20 mouse cellular contexts compared by ENCODE assay signal in the genomic region with DNA sequence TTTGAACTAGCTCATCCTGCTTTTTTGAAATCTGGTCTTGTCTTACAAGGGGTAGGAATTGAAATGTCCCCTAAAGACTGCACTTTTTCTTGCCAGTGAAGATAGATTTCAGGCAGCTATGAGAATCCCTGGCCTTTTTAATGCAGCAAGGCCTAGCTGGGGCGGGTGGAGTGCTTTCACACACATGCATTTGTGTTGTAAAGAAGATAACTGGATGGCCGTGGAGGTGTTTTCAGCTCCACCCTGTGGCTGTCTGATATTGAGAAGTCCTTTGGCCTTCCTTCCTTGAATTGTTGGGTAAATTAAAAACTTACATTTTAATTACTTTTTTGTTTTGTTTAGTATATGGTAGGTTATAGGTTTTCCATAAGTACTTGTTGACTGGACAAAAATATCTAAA. TPM values are rescaled to one million over a fixed set of nuclear protein-coding genes. Genes with fewer than 3 reads are reported as not detected.
A peak's percentile ranks its signal among the peaks of the same experiment; 100 is the strongest.
DNase-seq lines count a peak whose midpoint lies in the region; ATAC-seq and TF ChIP-seq lines count a peak whose summit lies in the region.
"Had no signal": no experiment of that assay in that cellular context is flagged by ENCODE, and none has a peak within 500 bp of the region (broad histone marks: within the 10 kb centered on the region; RNA-seq: fewer than 3 reads in every experiment).

No protein-coding gene starts in this region.

- no peaks in the 10 kb centered on the region for H3K27me3 ChIP-seq in intestine, postnatal 0 days (replicated peaks; ENCODE audit: control insufficient read depth, insufficient read depth, low read length)
- H3K27me3 ChIP-seq in intestine, embryonic 16.5 days (replicated peaks; ENCODE audit: control insufficient read depth, insufficient read depth, low read length), result no peaks in the 10 kb centered on the region
- no peaks in the 10 kb centered on the region for H3K27me3 ChIP-seq in liver, embryonic 15.5 days
- H3K27me3 ChIP-seq in forebrain, embryonic 14.5 days (replicated peaks; ENCODE audit: control insufficient read depth, insufficient read depth, low read length), result no peaks in the 10 kb centered on the region
- H3K27me3 ChIP-seq: heart, embryonic 12.5 days had no signal

- no peak for ATAC-seq in intestine, postnatal 0 days
- ATAC-seq in intestine, embryonic 16.5 days, result no peak
- ATAC-seq in liver, embryonic 15.5 days (ENCODE audit: insufficient read depth), result peak; percentile 73
- no peak for ATAC-seq in forebrain, embryonic 14.5 days
- ATAC-seq: midbrain, embryonic 13.5 days had no signal

- H3K36me3 ChIP-seq in intestine, postnatal 0 days (ENCODE audit: control insufficient read depth, insufficient read depth), result peaks cover 11% of the 10 kb centered on the region
- peaks cover 7% of the 10 kb centered on the region; the same call in 1 of the 2 replicates for H3K36me3 ChIP-seq in intestine, embryonic 16.5 days (ENCODE audit: control insufficient read depth, insufficient read depth, low read length)
- H3K36me3 ChIP-seq in liver, embryonic 15.5 days (replicated peaks), result peaks cover 45% of the 10 kb centered on the region
- no peaks in the 10 kb centered on the region for H3K36me3 ChIP-seq in forebrain, embryonic 14.5 days (ENCODE audit: control insufficient read depth, insufficient read depth, low read length)

- TF ChIP-seq CTCF in intestine, postnatal 0 days (IDR thresholded peaks at IDR 0.05; ENCODE audit: low read depth), result 0 out of 2 replicates have a peak, but pooled peaks have one; percentile 14

- no peak overlapping the region for H3K4me3 ChIP-seq in intestine, postnatal 0 days (ENCODE audit: low read depth, low read length)
- no peak overlapping the region for H3K4me3 ChIP-seq in intestine, embryonic 16.5 days (ENCODE audit: low read length)
- no peak overlapping the region for H3K4me3 ChIP-seq in liver, embryonic 15.5 days (replicated peaks)
- H3K4me3 ChIP-seq in forebrain, embryonic 14.5 days (ENCODE audit: low read depth, low read length), result no peak overlapping the region
- H3K4me3 ChIP-seq: heart, embryonic 12.5 days; hindbrain, embryonic 10.5 days; midbrain, embryonic 13.5 days; neural tube, embryonic 15.5 days had no signal

- 44% methylated on average over 2 of the region's 2 CpGs for WGBS in intestine, postnatal 0 days
- WGBS in intestine, embryonic 16.5 days, result 70% methylated on average over 2 of the region's 2 CpGs
- 25% methylated on average over 2 of the region's 2 CpGs for WGBS in liver, embryonic 15.5 days (ENCODE audit: insufficient replicate concordance)
- 80% methylated on average over 2 of the region's 2 CpGs for WGBS in forebrain, embryonic 14.5 days

- no peak overlapping the region for H3K4me2 ChIP-seq in intestine, postnatal 0 days (replicated peaks; ENCODE audit: low read depth)
- no peak overlapping the region for H3K4me2 ChIP-seq in intestine, embryonic 16.5 days (ENCODE audit: low read depth, low read length)
- H3K4me2 ChIP-seq in liver, embryonic 15.5 days, result peak overlapping the region; percentile 36
- H3K4me2 ChIP-seq in forebrain, embryonic 14.5 days (ENCODE audit: low read length), result no peak overlapping the region
- H3K4me2 ChIP-seq: heart, embryonic 12.5 days; midbrain, embryonic 13.5 days; neural tube, embryonic 15.5 days had no signal

- no peak overlapping the region for H3K27ac ChIP-seq in intestine, postnatal 0 days (ENCODE audit: low read depth, low read length)
- H3K27ac ChIP-seq in intestine, embryonic 16.5 days (ENCODE audit: low read length), result no peak overlapping the region
- peak overlapping the region; percentile 79 for H3K27ac ChIP-seq in liver, embryonic 15.5 days (replicated peaks)
- H3K27ac ChIP-seq in forebrain, embryonic 14.5 days (ENCODE audit: low read depth, low read length), result no peak overlapping the region
- H3K27ac ChIP-seq: hindbrain, embryonic 10.5 days; macrophage; midbrain, embryonic 13.5 days; neural tube, embryonic 15.5 days had no signal

- no peak overlapping the region for H3K9ac ChIP-seq in intestine, postnatal 0 days (ENCODE audit: low read depth, low read length)
- H3K9ac ChIP-seq in intestine, embryonic 16.5 days (ENCODE audit: low read depth, low read length), result no peak overlapping the region
- H3K9ac ChIP-seq in liver, embryonic 15.5 days, result no peak overlapping the region
- H3K9ac ChIP-seq in forebrain, embryonic 14.5 days (ENCODE audit: low read length), result no peak overlapping the region
- H3K9ac ChIP-seq: heart, embryonic 12.5 days; midbrain, embryonic 13.5 days; neural tube, embryonic 15.5 days had no signal

- H3K4me1 ChIP-seq in intestine, postnatal 0 days (replicated peaks; ENCODE audit: control insufficient read depth, insufficient read depth, low read length), result no peaks in the 10 kb centered on the region
- peaks cover 10% of the 10 kb centered on the region for H3K4me1 ChIP-seq in intestine, embryonic 16.5 days (ENCODE audit: control insufficient read depth, insufficient read depth, low read length)
- peaks cover 56% of the 10 kb centered on the region for H3K4me1 ChIP-seq in liver, embryonic 15.5 days (replicated peaks)
- H3K4me1 ChIP-seq in forebrain, embryonic 14.5 days (ENCODE audit: control insufficient read depth, insufficient read depth, low read length), result 0 out of 2 replicates have a peak, but pooled peaks cover 2% of the 10 kb centered on the region

- no peaks in the 10 kb centered on the region for H3K9me3 ChIP-seq in intestine, postnatal 0 days (ENCODE audit: control insufficient read depth)
- H3K9me3 ChIP-seq in intestine, embryonic 16.5 days (ENCODE audit: control insufficient read depth, low read length), result no peaks in the 10 kb centered on the region
- no peaks in the 10 kb centered on the region for H3K9me3 ChIP-seq in liver, embryonic 15.5 days (replicated peaks)
- no peaks in the 10 kb centered on the region for H3K9me3 ChIP-seq in forebrain, embryonic 14.5 days (replicated peaks; ENCODE audit: control insufficient read depth, low read length)
- H3K9me3 ChIP-seq: heart, embryonic 12.5 days; hindbrain, embryonic 10.5 days; midbrain, embryonic 13.5 days; neural tube, embryonic 15.5 days had no signal

- peak; percentile 50 for DNase-seq in c-Kit-positive CD71-positive TER-119-positive erythroid progenitor cells, embryonic 14.5 days (ENCODE audit: low spot score)
- DNase-seq in forebrain, embryonic 14.5 days (ENCODE audit: low spot score), result no peak
- no peak for DNase-seq in kidney, postnatal 25 days
- DNase-seq in layer of hippocampus, postnatal 10 days (ENCODE audit: low spot score in 2 of 2), result no peak
- DNase-seq: adrenal gland, postnatal 10 days; cerebellum, adult 8-10 months; gastrocnemius, postnatal 25 days; kidney, adult 8-10 months; kidney, postnatal 36 days; layer of hippocampus, postnatal 36 days; left cerebral cortex, postnatal 4 days; lung, adult 18-20 months had no signal

RNA-seq across cellular contexts. Expression of a gene that starts 5.4 kb away (rescaled TPM):
- 14.3 and 16.4 TPM in 2 replicates for polyA plus RNA-seq in intestine, postnatal 0 days (2015; fragmentation: Nextera tagmentation; extraction: Ambion mirVana)
- polyA plus RNA-seq in intestine, embryonic 16.5 days (2015; fragmentation: Nextera tagmentation; extraction: Ambion mirVana), result 62.7 and 65.5 TPM in 2 replicates
- polyA plus RNA-seq in liver, embryonic 15.5 days (2015; fragmentation: Nextera tagmentation; extraction: Ambion mirVana), result 38.6 and 40.3 TPM in 2 replicates
- polyA plus RNA-seq in forebrain, embryonic 14.5 days (2014; fragmentation: Nextera tagmentation; extraction: Ambion mirVana), result 20.2 and 22.3 TPM in 2 replicates
- 10 to 100 TPM; 34.2 to 37.4 TPM for total RNA-seq in layer of hippocampus, postnatal 10 days (2021)
